Mouse (Mus musculus) hindbrain, embryonic 14.5 days (tissue): ENCODE results near the gene Lgr4. TPM values are rescaled to one million over a fixed set of nuclear protein-coding genes. Genes with fewer than 3 reads are reported as not detected.
A peak's percentile ranks its signal among the peaks of the same experiment; 100 is the strongest.

ENCODE experiments used
- ATAC-seq: fragments of 200-750 bp; cut with Nextera tagmentation; 2 replicates; pipeline ENCODE4 v1.8.0; 2017; ENCODE audit warnings: moderate number of reproducible peaks, mild to moderate bottlenecking, moderate TSS enrichment, moderate library complexity; ENCODE audit not compliant: low FRiP score
- DNase-seq: peaks from one replicate; pipeline ENCODE4 v3.0.0-alpha.2; 2015; ENCODE audit warnings: low spot score
- H3K27ac ChIP-seq: fragments of 300-500 bp; sonication (generic); 2 replicates; pipeline ENCODE4 v1.5.1; 2014; ENCODE audit warnings: mild to moderate bottlenecking, moderate library complexity
- H3K27me3 ChIP-seq: fragments of 300-500 bp; sonication (generic); 2 replicates; pipeline ENCODE4 v1.6.1; 2014; ENCODE audit warnings: mild to moderate bottlenecking, low read length, mixed read lengths; ENCODE audit not compliant: control insufficient read depth, insufficient read depth
- H3K36me3 ChIP-seq: fragments of 300-500 bp; sonication (generic); replicated peaks from 2 replicates; pipeline ENCODE4 v1.6.1; 2014; ENCODE audit not compliant: control insufficient read depth, insufficient read depth
- H3K4me1 ChIP-seq: fragments of 300-500 bp; sonication (generic); replicated peaks from 2 replicates; pipeline ENCODE4 v1.6.1; 2014; ENCODE audit warnings: antibody characterized with exemption, low read length, mixed read lengths; ENCODE audit not compliant: control insufficient read depth, insufficient read depth
- H3K4me2 ChIP-seq: fragments of 300-500 bp; sonication (generic); replicated peaks from 2 replicates; pipeline ENCODE4 v1.6.1; 2014; ENCODE audit warnings: mild to moderate bottlenecking, moderate library complexity
- H3K4me3 ChIP-seq: fragments of 300-500 bp; sonication (generic); replicated peaks from 2 replicates; pipeline ENCODE4 v1.5.1; 2014; ENCODE audit warnings: mild to moderate bottlenecking, low read length
- H3K9ac ChIP-seq: fragments of 300-500 bp; sonication (generic); 2 replicates; pipeline ENCODE4 v1.6.1; 2014
- H3K9me3 ChIP-seq: fragments of 300-500 bp; sonication (generic); 2 replicates; pipeline ENCODE4 v1.6.1; 2016; ENCODE audit warnings: low read length; ENCODE audit not compliant: control insufficient read depth
- WGBS: fragments of 180-500 bp; shearing (Covaris S2); extraction: QIAGEN DNeasy Blood & Tissue Kit; methylation state at CpG from one replicate; pipeline ENCODE4 v1.1.7; 2014; 5-methylcytosine and 5-hydroxymethylcytosine counted together
- polyA plus RNA-seq: library from polyadenylated mRNA; unstranded; fragments of >200 nt; fragmentation: Nextera tagmentation; extraction: Ambion mirVana; gene quantifications from 2 replicates; pipeline ENCODE4 v1.2.1, GENCODE M21; 2014

Lgr4 gene
- polyA plus RNA-seq, 1 experiment from 2014 or later: 13.6 TPM

DNA sequence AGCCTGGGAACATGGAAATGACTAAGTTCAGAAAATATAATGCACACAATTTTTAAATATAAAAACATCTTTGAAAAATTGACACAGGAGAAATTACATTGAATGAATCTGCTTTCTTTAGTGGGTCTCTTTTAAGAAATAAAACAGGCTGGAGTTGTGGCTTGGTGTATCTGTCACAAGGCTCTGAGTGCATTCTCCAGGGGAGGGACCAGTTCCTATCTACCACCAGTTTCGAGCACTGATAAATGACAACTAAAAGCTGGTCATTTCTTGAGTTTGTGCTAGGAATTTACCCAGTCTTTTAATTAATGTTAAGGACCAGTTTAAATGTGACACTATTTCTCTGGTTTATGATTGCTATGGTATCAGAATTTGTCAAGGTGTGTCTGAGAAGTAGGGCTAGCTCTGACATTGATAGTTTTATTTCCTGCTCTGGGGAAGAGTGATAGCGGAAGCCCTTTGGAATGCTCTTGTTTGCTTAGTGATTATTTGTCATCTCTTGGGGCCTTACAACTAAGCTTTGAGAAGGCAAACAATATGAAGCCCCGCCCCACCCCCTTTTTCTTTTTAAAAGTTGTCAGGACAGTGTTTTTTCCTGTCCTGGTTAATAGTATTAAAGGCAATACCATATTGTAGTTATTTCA is 88.3 kb downstream of the Lgr4 start:
- no peak for ATAC-seq
- no peaks in the 10 kb centered on the region for H3K27me3 ChIP-seq
- 84% methylated on average over 3 of the region's 3 CpGs for whole genome bisulfite sequencing

DNA sequence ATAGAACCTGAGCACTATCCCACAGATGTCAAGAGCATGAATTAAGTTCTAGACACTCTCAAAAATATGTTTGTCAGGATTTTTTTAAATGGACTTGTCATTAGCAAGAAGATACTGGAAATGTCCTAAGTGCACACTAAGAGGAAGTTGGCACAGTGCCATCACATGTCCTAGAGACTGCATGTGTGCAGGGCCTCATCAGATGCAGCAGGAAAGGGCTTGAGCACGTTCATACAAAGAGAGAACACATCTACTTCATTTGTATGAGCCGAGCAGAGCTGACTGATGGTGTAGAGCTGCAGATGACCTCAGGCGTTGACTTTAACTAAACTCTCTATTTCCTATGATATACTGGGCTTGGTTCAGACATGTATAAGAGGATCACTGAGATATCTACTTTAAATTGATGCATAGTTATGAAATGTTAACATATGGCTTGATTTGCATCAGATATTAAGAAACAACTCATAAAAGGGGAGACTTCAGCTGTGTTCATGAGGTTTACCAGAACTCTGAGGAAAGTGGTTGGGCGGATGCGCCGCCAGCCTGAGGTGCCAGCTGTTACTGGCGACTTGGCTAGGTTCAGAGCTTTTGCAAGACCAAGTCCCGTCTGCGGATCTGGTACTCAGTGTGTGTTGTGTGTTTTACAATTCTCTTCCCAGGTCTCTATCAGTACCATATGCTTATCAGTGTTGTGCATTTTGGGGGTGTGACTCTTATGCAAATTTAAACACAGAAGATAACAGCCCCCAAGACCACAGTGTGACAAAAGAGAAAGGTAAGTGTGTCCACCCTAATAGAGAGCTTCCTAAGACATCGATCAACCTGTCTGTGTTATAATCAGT is 90.2 kb downstream of the Lgr4 start:
- Histone ChIP-seq H3K9ac (no peak overlapping the region), H3K4me1 (no peaks in the 10 kb centered on the region), H3K27me3 (no peaks in the 10 kb centered on the region), H3K27ac (no peak overlapping the region), H3K36me3 (peaks cover 26% of the 10 kb centered on the region), H3K4me2 (no peak overlapping the region), H3K9me3 (no peaks in the 10 kb centered on the region), H3K4me3 (no peak overlapping the region)
- 92% methylated on average over 10 of the region's 10 CpGs for WGBS
- DNase-seq (no peak), ATAC-seq (no peak)

More for the DNA sequence above, 88.3 kb downstream of the Lgr4 start:
- H3K4me1 ChIP-seq: no peaks in the 10 kb centered on the region
- no peak for DNase-seq
- H3K36me3 ChIP-seq: peaks cover 19% of the 10 kb centered on the region
- no peak overlapping the region for H3K27ac ChIP-seq
- H3K9ac ChIP-seq: no peak overlapping the region
- H3K4me2 ChIP-seq: no peak overlapping the region
- H3K4me3 ChIP-seq: no peak overlapping the region
- H3K9me3 ChIP-seq: no peaks in the 10 kb centered on the region

DNA sequence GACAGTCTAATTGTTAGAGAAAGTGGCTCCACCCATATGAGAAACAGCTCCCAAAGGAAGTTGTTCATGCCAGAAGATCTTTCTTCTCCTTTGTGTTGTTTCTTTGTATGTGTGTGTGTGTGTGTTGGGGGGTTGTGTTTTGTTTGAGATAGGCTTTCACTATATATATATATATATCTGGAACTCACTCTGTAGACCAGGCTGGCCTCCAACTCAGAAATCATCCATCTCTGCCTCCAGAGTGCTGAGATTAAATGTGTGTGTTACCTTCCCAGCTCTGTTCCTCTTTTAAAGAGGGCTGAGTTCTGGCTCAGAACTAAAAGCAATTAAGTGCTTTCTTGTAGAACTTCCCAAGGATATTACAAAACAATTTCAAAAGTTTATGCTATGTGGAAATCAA is 92.0 kb downstream of the Lgr4 start:
- H3K9me3 ChIP-seq: no peaks in the 10 kb centered on the region
- no peak overlapping the region for H3K27ac ChIP-seq
- no peak overlapping the region for H3K4me3 ChIP-seq
- no peaks in the 10 kb centered on the region for H3K27me3 ChIP-seq
- H3K36me3 ChIP-seq: peaks cover 25% of the 10 kb centered on the region
- DNase-seq: no peak
- no peak overlapping the region for H3K4me2 ChIP-seq
- ATAC-seq: no peak
- H3K9ac ChIP-seq: no peak overlapping the region
- no peaks in the 10 kb centered on the region for H3K4me1 ChIP-seq

DNA sequence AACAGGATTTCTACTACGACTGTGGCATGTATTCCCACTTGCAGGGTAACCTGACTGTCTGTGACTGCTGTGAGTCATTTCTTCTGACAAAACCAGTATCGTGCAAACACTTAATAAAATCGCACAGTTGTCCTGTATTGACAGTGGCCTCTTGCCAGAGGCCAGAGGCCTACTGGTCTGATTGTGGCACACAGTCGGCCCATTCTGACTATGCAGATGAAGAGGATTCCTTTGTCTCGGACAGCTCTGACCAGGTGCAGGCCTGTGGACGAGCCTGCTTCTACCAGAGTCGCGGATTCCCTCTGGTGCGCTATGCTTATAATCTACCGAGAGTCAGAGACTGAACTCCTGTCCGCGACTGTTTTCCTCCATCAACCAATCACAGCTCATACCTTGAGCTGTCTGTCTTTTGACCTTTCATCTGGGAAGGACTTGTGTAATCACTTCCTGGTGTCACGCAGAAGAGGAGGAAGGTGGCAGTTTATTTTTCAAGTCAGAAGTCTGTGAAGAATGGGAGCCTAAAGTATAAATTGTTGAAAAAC is 94.8 kb downstream of the Lgr4 start:
- 0 out of 2 replicates have a peak, but pooled peaks have one; percentile 46 for ATAC-seq

DNA sequence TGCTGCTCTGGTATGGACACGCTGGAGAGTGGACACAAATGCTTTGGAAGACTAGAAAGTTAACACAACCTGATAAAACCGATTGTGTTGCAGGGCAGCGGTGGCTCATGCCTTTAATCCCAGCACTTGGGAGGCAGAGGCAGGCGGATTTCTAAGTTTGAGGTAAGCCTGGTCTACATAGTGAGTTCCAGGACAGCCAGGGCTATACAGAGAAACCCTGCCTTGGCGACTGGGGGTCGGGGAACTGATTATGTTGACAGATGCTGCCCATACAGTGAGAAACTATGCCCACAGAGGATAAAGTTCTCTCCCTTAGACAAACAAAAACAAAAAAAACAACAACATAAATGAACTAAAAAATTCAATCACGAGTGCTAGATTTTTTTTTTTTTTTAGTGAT is 99.6 kb downstream of the Lgr4 start:
- Histone ChIP-seq H3K4me1 (peaks cover 25% of the 10 kb centered on the region), H3K27me3 (no peaks in the 10 kb centered on the region), H3K4me3 (peak overlapping the region; percentile 73), H3K9ac (peak overlapping the region; percentile 86), H3K9me3 (no peaks in the 10 kb centered on the region), H3K27ac (peak overlapping the region; percentile 88), H3K4me2 (peak overlapping the region; percentile 80), H3K36me3 (peaks cover 14% of the 10 kb centered on the region)
- DNase-seq (no peak), ATAC-seq (0 out of 2 replicates have a peak, but pooled peaks have one; percentile 10)
- WGBS: 42% methylated on average over 7 of the region's 7 CpGs

More for the DNA sequence above, 94.8 kb downstream of the Lgr4 start:
- Histone ChIP-seq H3K36me3 (peaks cover 17% of the 10 kb centered on the region), H3K9me3 (no peaks in the 10 kb centered on the region), H3K4me1 (no peaks in the 10 kb centered on the region), H3K27ac (no peak overlapping the region; the same call in 1 of the 2 replicates), H3K4me2 (no peak overlapping the region), H3K27me3 (no peaks in the 10 kb centered on the region), H3K4me3 (no peak overlapping the region), H3K9ac (no peak overlapping the region)
- DNase-seq: no peak
- WGBS: 86% methylated on average over 13 of the region's 13 CpGs

DNA sequence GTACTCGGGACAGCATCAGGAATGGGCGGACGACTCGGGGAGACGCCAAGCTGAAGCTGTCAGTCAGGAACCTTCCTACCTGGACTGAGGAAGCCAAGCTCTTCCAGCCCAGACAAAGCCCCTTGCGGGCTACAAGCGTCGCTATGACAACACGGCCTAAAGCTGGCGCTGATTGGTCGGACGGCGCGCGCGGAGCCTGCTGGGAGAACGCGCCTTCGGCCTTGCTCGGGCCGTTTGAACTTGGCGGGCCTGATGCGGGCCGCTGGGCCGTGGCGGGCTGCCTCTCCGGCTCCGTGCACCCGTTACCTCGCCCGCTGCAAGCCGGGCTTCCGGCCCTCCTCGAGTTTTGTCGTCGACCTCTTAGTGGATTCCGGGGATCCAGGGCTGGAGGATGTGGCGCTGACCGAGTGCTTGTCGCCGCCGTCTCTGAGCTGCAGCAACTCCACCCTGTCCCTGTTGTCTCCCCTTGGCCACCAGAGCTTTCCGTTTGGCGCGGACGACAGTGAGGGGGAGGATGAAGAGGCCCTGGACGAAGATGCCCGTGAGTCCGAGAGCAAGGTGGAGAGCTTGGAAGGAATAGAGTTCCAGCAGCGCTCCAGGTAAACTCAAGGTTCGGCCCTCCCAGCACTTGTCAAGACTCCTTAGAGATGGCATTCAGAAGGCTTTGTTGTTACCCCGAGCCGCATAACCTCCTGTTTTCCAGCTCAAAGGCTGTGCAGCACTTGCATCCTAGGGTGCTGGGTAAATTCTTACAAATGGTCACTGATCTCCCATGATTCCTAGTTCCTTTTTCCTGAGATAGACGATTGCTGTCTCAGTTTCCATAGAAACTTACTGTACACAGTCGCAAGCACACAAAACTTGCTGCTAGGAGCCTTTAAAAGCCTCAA is 100.4 kb downstream of the Lgr4 start, which contains the start of gene Ccdc34:
TSS of gene Ccdc34 (plus strand) at position 202 of the 890 bp plus-strand sequence.
- peak within 1 kb of the TSS; percentile 86 for H3K9ac ChIP-seq
- under 1% methylated on average over 55 of the region's 55 CpGs for WGBS
- H3K4me2 ChIP-seq: peak within 1 kb of the TSS; percentile 80
- peaks cover 9% of the 10 kb centered on the region; the same call in 1 of the 2 replicates for H3K36me3 ChIP-seq
- H3K27ac ChIP-seq: peak within 1 kb of the TSS; percentile 88
- H3K4me1 ChIP-seq: peaks cover 25% of the 10 kb centered on the region
- peak within 1 kb of the TSS; percentile 73 for H3K4me3 ChIP-seq
- DNase-seq (peak; percentile 96), ATAC-seq (peak; percentile 100)
- H3K9me3 ChIP-seq: no peaks in the 10 kb centered on the region
- H3K27me3 ChIP-seq: no peaks in the 10 kb centered on the region

DNA sequence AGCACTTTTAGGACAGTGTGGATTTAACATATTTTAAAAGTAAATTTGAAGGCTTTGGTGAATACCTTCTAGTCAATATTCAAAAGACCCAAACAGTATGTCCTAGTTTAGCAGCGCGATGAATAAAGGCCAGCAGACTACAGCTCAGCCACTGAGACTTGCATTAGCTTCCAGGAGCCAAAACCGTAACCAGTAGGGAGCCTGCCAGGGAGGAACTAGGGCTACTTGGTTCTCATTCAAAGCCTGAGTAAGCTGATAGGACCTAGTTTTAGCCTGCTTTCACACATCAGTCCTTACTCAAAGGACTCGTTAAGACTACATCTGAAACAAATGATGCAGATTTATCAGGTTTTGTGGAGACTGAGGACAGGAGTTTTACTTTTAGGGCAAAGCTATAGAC is 102.2 kb downstream of the Lgr4 start:
- WGBS: 83% methylated on average over 4 of the region's 4 CpGs
- H3K4me1 ChIP-seq: peaks cover 25% of the 10 kb centered on the region
- ATAC-seq: no peak

DNA sequence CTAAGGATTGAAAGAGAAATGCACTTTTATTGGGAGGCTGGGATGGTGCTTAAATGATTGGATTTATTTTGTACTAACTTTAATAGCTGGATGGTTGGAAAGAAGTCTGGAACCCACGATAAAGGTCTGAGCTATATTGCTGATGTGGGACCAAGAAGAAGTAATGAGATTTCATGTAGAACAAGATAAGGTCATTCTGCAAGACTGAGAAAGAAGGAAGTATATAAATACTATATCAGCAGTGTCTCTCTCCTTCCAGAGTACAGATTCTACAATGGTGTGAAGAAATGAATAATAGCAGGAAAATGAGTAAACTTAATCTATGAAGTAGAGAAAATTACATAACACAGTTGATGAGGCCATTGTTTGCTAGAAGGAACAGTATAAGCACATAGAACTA is 103.0 kb downstream of the Lgr4 start:
- Histone ChIP-seq H3K4me1 (peaks cover 25% of the 10 kb centered on the region), H3K9me3 (no peaks in the 10 kb centered on the region), H3K4me2 (no peak overlapping the region), H3K36me3 (peaks cover 13% of the 10 kb centered on the region), H3K27me3 (no peaks in the 10 kb centered on the region), H3K27ac (no peak overlapping the region), H3K9ac (no peak overlapping the region), H3K4me3 (no peak overlapping the region)
- no peak for ATAC-seq
- 92% methylated on average over 1 of the region's 1 CpGs for WGBS
- DNase-seq: no peak

More for the DNA sequence above, 102.2 kb downstream of the Lgr4 start:
- DNase-seq: no peak
- Histone ChIP-seq H3K36me3 (peaks cover 13% of the 10 kb centered on the region), H3K4me3 (no peak overlapping the region), H3K27me3 (no peaks in the 10 kb centered on the region), H3K9me3 (no peaks in the 10 kb centered on the region), H3K27ac (no peak overlapping the region), H3K9ac (0 out of 2 replicates have a peak overlapping the region, but pooled peaks have one; percentile 47), H3K4me2 (peak overlapping the region; percentile 80; the same call in 1 of the 2 replicates)
